Mouse (Mus musculus) erythroblast, embryonic 14.5 days (primary cell): Measurements from ENCODE around the gene Spin1.

Source experiments
- GATA1 ChIP-seq: IDR thresholded peaks from 2 replicates; pipeline ENCODE4 v1.6.1; 2012; ENCODE audit warnings: low read length, inconsistent platforms, mixed read lengths
- TAL1 ChIP-seq: IDR thresholded peaks from 3 replicates; pipeline ENCODE4 v1.6.1; 2012; ENCODE audit warnings: low read length, inconsistent platforms, mixed read lengths

GRCm38 (mm10) chr13:51085941-51086340 is 14.7 kb upstream of the Spin1 start:
- TF ChIP-seq GATA1 (no peak), TAL1 (no peak)
